Mouse (Mus musculus) right cerebral cortex, adult 18-20 months (tissue): Measurements from ENCODE around the gene Coq10b.
A peak's percentile ranks its signal among the peaks of the same experiment; 100 is the strongest.
"Not testable (repeated sequence)": the region's sequence is repeated elsewhere in the genome, so short reads cannot be mapped to it uniquely, and the experiment has no call there.

Source experiments
- DNase-seq: peaks from one replicate; pipeline ENCODE4 v3.0.0; 2022; ENCODE audit warnings: mixed read lengths

The Coq10b gene

GRCm38 (mm10) chr1:55052355-55052953 is at the start of gene Coq10b:
Gene Coq10b (plus strand): TSS chr1:55052770.
- DNase-seq = peak; percentile 100

DNA sequence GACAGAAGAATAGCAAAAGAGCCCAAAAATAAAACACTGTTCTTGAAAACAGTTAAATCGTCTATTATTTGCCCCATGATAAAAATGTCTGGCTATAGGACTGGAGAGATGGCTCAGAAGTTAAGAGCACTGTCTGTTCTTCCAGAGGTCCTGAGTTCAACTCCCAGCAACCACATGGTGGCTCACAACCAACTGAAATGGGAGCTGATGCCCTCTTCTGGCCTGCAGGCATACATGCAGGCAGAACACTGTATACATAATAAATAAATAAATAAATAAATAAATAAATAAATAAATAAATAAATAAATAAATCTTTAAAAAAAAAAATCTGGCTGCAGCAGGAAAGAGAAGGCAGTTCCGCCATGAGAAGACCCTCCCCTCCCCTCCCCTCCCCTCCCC is 44.3 kb upstream of the Coq10b start:
- DNase-seq = not testable (repeated sequence)

DNA sequence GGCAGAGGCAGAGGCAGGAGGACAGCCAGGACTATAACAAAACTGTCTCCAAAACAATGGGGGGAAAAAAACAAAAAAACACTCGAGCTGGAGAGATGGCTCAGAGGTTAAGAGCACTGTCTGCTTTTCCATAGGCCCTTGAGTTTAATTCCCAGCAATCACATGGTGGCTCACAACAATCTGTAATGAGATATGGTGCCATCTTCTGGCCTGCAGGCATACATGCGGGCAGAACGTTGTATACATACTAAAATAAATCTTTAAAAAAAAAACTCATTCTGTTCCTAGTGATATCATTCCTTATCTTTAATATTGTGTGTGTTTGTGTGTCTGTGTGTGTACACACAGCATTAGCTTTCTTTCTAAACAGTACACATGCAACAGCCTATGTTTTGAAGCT is 40.1 kb upstream of the Coq10b start:
- no peak for DNase-seq

DNA sequence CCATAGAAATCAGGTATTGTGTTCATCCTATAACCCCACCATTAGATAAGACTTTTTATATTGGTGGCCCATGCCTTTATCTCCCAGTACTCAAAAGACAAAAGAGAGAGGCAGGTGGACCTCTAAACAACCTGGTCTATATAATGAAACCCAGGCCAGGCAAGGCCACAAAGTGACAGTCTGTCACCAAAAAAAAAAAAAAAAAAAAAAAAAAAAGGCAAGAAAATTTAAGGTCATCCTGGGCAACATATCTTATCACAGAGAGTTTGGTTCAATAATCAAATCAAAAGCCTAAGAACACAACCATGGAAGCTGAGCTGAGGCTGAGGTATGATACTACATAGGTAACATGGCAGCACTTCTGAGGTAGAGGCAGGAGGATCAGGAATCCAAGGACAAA is 30.7 kb upstream of the Coq10b start:
- DNase-seq = no peak

GRCm38 (mm10) chr1:55025656-55026430 is 26.7 kb upstream of the Coq10b start:
- peak; percentile 13 for DNase-seq

GRCm38 (mm10) chr1:55026444-55027252 is 25.9 kb upstream of the Coq10b start:
- DNase-seq = peak; percentile 1

GRCm38 (mm10) chr1:55027253-55027801 is 25.2 kb upstream of the Coq10b start, which contains the start of gene Sf3b1:
Gene Sf3b1 (minus strand): TSS chr1:55027481.
- DNase-seq = peak; percentile 97

DNA sequence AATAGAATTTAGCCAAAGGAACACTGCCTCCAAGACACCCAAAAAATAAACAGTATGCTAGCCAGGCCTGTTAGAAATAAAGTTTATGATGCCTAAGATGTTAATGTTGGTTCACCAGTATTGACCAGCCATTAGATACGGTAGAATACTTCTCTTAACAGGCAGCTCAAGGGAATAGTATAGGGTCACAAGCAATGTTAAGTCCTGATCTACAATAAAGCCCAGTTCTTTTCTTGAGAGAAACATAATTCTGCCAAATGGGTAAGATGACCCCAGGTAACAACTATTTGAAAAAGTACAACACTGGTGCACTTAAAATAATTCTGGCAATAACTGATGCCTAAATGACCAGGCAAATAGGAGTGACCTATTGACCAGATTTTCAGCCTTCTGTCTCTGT is 24.6 kb upstream of the Coq10b start:
- no peak for DNase-seq

GRCm38 (mm10) chr1:55028512-55029249 is 23.9 kb upstream of the Coq10b start:
- DNase-seq = no peak

DNA sequence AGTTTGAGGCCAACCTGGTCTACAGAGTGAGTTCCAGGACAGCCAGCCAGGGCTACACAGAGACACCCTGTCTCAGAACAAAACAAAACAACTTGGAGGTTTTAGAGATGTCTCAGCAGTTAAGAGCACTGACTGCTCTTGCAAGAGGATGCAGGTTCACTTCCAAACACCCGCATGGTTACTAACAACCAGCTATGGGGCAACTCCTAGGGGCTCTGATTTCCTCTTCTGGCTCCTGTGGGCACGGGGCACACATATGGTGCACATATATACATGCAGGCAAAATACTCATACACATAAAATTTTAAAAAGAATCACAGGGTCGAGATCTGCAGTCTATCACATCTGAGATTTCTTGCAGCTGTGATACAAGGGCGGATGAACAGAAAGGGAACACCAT is 23.1 kb upstream of the Coq10b start:
- DNase-seq = no peak

GRCm38 (mm10) chr1:55031026-55031779 is 21.4 kb upstream of the Coq10b start:
- no peak for DNase-seq

GRCm38 (mm10) chr1:55039944-55040343 is 12.6 kb upstream of the Coq10b start:
- no peak for DNase-seq

DNA sequence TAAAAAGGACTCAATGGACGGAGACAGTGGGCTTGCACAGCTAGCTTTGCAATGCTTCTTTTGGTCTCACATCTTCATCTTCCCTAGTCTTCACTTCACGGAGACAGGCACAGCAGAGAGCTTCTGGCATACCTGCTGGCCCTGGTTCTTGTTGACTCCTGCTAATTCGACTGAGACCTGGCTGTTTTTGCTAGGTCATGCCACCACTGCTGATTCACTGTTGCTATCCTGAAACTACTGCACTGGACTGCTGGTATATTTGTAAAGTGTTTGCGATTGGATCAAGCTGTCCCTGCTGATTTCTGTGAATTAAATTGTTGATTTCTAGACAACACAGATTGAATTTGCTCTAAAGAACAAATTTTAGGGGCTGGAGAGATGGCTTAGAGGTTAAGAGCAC is 10.9 kb upstream of the Coq10b start:
- no peak for DNase-seq

DNA sequence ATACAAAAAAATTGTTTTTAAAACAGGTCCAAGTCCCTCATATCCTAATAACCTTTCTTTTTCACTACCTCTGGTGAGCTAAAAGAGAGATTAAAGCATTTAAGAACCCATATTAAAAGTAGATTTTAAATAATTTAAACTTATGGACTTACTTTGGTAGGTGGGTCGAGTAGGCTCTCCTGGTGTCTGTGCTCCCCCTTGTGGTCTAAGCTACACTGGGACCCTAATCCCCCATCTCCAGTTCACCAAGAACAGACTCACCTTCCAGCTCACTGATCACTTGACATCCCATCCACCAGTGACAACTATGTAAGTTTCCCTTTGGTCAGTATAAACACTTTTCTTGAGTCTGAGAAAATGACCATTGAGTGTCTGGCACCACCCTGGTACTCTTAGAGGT is 10.3 kb upstream of the Coq10b start:
- DNase-seq = no peak

GRCm38 (mm10) chr1:55043164-55043563 is 9.4 kb upstream of the Coq10b start:
- DNase-seq = no peak

DNA sequence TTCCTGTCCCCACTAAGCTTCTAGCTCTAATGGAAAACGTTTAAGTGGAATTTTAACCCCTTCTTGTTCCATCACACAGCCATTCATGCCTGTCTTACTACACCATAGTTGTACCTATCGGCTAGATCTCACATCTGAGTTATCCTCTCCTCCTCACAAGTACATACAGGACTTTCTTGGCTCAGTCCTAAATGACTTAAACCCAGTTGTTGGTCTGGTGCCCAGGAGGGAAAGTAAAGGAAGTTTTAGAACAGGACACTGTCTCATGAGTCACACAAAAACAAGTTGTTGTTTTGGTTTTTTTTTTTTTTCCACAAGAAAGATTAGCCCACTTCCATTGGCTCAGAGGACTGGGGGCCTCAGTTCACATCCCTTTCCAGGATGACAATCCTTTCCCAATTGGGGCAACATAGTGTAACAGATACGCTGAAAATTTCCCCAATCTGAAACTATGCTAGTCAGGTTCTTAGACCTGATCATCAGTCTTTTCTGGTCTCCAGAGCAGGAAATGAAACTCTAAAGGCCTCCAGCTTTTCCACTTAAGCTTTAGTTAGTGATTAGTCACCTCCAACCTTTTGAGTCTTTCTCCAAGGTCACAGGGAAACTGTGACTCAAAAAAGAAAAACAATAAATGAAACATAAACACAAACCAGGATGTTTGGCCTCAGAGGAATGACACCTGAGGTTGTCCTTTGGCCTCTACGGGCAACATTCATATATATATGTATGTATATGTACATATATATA is 3.6 kb upstream of the Coq10b start:
- DNase-seq = no peak

- no peak for DNase-seq
Measured at GRCm38 (mm10) chr1:55051671-55052070, 899 bp upstream of the Coq10b start.

DNA sequence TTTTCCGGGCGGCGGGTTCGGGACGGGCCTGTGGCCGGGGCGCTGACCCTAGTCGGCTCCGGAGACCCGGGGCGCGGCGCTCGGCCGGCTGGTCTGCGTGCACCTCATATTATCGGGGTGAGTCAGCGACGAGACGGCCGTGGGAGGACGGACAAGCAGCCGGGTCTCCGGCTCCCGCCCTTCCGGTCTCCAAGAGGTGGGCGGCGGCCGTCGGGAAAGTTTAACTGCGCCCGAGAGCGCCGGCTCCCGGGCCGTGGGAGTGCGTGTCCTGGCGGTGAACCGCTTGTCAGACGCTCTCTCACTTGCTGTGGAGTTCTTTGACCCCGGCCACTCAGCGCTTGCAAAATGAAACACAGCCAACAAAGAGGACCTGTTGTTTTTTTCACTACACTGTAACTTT is 435 bp downstream of the Coq10b start:
- DNase-seq = peak; percentile 62

DNA sequence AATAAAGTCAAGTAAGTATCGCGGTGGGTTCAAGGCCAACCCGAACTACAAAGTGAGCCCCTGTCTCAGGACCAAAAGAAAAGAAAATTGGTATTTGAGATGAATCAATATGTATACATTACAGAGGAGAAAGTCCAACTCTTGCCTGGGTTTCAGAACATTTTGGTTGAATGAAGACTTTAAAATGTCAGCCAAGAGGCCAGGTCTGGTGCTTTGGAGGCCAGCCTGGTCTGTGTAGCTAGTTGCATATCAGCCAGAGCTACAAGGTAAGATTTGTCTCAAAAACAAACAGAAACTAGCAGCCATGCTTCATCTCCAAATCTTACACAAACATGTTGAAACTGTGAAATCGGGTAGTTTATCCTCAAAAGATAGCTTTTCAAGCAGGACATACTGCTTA is 1.0 kb downstream of the Coq10b start:
- DNase-seq = no peak

DNA sequence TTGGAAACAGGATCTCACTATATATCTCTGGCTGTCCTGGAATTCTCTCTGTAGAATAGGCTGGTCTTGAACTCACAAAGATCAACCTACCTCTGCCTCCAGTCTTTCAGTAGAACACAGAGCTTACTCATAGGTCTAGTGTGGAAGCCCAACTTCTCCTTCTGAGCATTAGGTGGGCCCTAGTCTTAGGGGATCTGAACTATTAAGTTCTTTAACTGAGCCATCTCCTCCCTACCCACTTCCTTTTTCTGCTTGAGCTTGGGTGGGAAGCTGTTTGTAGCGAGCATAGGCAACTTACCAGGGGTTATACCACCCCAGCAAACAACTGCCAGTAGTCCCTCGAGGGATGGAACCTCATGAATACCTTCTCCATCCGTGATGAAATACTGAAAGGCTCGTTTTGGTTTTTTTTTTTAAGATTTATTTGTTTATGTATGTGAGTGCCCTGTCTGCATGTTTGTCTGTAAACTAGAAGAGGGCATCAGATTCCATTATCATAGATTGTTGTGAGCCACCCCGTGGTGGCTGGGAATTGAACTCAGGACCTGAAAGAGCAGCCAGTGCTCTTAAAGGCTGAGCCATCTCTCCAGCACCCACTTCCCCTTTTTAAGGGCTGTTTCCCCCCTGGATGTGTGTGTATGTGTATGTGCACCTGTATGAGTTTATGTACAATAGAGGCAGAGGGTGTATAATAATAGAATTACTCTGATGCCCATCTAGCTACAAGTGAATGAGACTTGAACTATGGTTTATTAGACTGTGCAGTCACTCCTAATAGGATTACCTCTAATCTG is 2.9 kb downstream of the Coq10b start:
- no peak for DNase-seq
